Mouse (Mus musculus): Measurements from ENCODE around the gene Sytl3. TPM values are rescaled to one million over a fixed set of nuclear protein-coding genes. Genes with fewer than 3 reads are reported as not detected.
A peak's percentile ranks its signal among the peaks of the same experiment; 100 is the strongest.

Gene Sytl3
- total RNA-seq, 2 experiments from 2014 or later, result 0.49 to 0.81 TPM

- intact Hi-C loops (cut with DNase I), result no loop called here
- DNase-seq (ENCODE audit: extremely low spot score in 1 of 2, low spot score in 2 of 2), result no peak
Measured at GRCm38 (mm10) chr17:6782033-6782526, 123.2 kb downstream of the Sytl3 start.

- DNase-seq (ENCODE audit: extremely low spot score in 1 of 2, low spot score in 2 of 2), result peak; percentile 46 to 89
- intact Hi-C loops (cut with DNase I), result no loop called here
Measured at GRCm38 (mm10) chr17:6782611-6783005, 123.7 kb downstream of the Sytl3 start, which contains the start of gene Ezr. Ezr (minus strand) TSS chr17:6782784.

- DNase-seq (ENCODE audit: extremely low spot score in 1 of 2, low spot score in 2 of 2), result peak in 1 of 2 experiments; percentile 67
Measured at GRCm38 (mm10) chr17:6783006-6783661, 124.2 kb downstream of the Sytl3 start.

GRCm38 (mm10) chr17:6783756-6784357 lies 125.0 kb downstream of the Sytl3 start:
- intact Hi-C loops (cut with DNase I), result no loop called here
- no peak for DNase-seq (ENCODE audit: extremely low spot score in 1 of 2, low spot score in 2 of 2)

More at GRCm38 (mm10) chr17:6783006-6783661, 124.2 kb downstream of the Sytl3 start:
- intact Hi-C loops (cut with DNase I), result no loop called here

GRCm38 (mm10) chr17:6787241-6787640 lies 128.3 kb downstream of the Sytl3 start:
- intact Hi-C loops (cut with DNase I), result no loop called here

More at GRCm38 (mm10) chr17:6787241-6787640, 128.3 kb downstream of the Sytl3 start:
- DNase-seq (ENCODE audit: extremely low spot score in 1 of 2, low spot score in 2 of 2), result no peak

Other genes starting within 250 kb of the Sytl3 start
- gene Dynlt1b, start 229.0 kb upstream of the Sytl3 start, total RNA-seq (2021), result 100 to 1,000 TPM; 258 to 295 TPM
- gene Dynlt1c, start 57.4 kb upstream of the Sytl3 start, total RNA-seq (2021), result 10 to 100 TPM; 23.8 to 25.0 TPM
- gene Dynlt1f, start 3.2 kb upstream of the Sytl3 start, total RNA-seq (2021), result 100 to 1,000 TPM; 199 to 208 TPM
- gene Ezr, start 123.7 kb downstream of the Sytl3 start, total RNA-seq (2021), result 10 to 100 TPM; 23.8 to 39.2 TPM

Data from left cerebral cortex, postnatal 10 days (tissue).